Mouse (Mus musculus) megakaryocyte, embryonic 14.5 days (primary cell): Measurements from ENCODE around the gene Gm16253.

Experiments used
- FLI1 ChIP-seq: IDR thresholded peaks from 2 replicates; pipeline ENCODE4 v1.6.1; 2012; ENCODE audit warnings: low read length, inconsistent platforms, mixed read lengths
- GATA1 ChIP-seq: IDR thresholded peaks from 3 replicates; pipeline ENCODE4 v1.6.1; 2012; ENCODE audit warnings: mixed read lengths, low read length, inconsistent platforms, borderline replicate concordance

GRCm38 (mm10) chr3:96571336-96571735 lies 5.4 kb upstream of the Gm16253 start:
- no peak for TF ChIP-seq GATA1
- no peak for TF ChIP-seq FLI1
